Mouse (Mus musculus) heart, embryonic 11.5 days (tissue): Measurements from ENCODE around the gene Zg16. TPM values are rescaled to one million over a fixed set of nuclear protein-coding genes. Genes with fewer than 3 reads are reported as not detected.

Source experiments
- ATAC-seq: fragments of 200-750 bp; cut with Nextera tagmentation; replicated peaks from 2 replicates; pipeline ENCODE4 v1.8.0; 2017; ENCODE audit warnings: moderate library complexity; ENCODE audit not compliant: insufficient number of reproducible peaks, low FRiP score, low TSS enrichment
- H3K27ac ChIP-seq: fragments of 300-500 bp; sonication (generic); 2 replicates; pipeline ENCODE4 v1.5.1; 2014; ENCODE audit warnings: mild to moderate bottlenecking, low read depth, low read length
- H3K27me3 ChIP-seq: fragments of 300-500 bp; sonication (generic); 2 replicates; pipeline ENCODE4 v1.6.1; 2014; ENCODE audit warnings: mild to moderate bottlenecking, low read length, mixed read lengths; ENCODE audit not compliant: control insufficient read depth, insufficient read depth
- H3K36me3 ChIP-seq: fragments of 300-500 bp; sonication (generic); 2 replicates; pipeline ENCODE4 v1.6.1; 2014; ENCODE audit warnings: mild to moderate bottlenecking, low read length, moderate library complexity, mixed read lengths; ENCODE audit not compliant: control insufficient read depth, insufficient read depth
- H3K4me1 ChIP-seq: fragments of 300-500 bp; sonication (generic); 2 replicates; pipeline ENCODE4 v1.6.1; 2014; ENCODE audit warnings: low read length; ENCODE audit not compliant: control insufficient read depth, insufficient read depth
- H3K4me2 ChIP-seq: fragments of 300-500 bp; sonication (generic); 2 replicates; pipeline ENCODE4 v1.6.1; 2014; ENCODE audit warnings: mild to moderate bottlenecking, moderate library complexity
- H3K4me3 ChIP-seq: fragments of 300-500 bp; sonication (generic); 2 replicates; pipeline ENCODE4 v1.5.1; 2014; ENCODE audit warnings: low read depth, low read length
- H3K9ac ChIP-seq: fragments of 300-500 bp; sonication (generic); 2 replicates; pipeline ENCODE4 v1.6.1; 2014; ENCODE audit warnings: mild to moderate bottlenecking, low read depth, low read length, moderate library complexity
- H3K9me3 ChIP-seq: fragments of 300-500 bp; sonication (generic); replicated peaks from 2 replicates; pipeline ENCODE4 v1.6.1; 2016; ENCODE audit warnings: low read length; ENCODE audit not compliant: control insufficient read depth
- WGBS: fragments of 180-500 bp; shearing (Covaris S2); extraction: QIAGEN DNeasy Blood & Tissue Kit; methylation state at CpG from one replicate; pipeline ENCODE4 v1.1.7; 2014; ENCODE audit not compliant: insufficient replicate concordance; 5-methylcytosine and 5-hydroxymethylcytosine counted together
- polyA plus RNA-seq: library from polyadenylated mRNA; unstranded; fragments of >200 nt; fragmentation: Nextera tagmentation; extraction: Ambion mirVana; gene quantifications from 2 replicates; pipeline ENCODE4 v1.2.1, GENCODE M21; 2014

Zg16 gene
- polyA plus RNA-seq, 1 experiment from 2014 or later = not detected

GRCm38 (mm10) chr7:127022528-127023271, 64.4 kb downstream of the Zg16 start:
- H3K27me3 ChIP-seq = no peaks in the 10 kb centered on the region
- H3K9ac ChIP-seq = peak overlapping the region; percentile 97
- no peaks in the 10 kb centered on the region for H3K9me3 ChIP-seq
- 87% methylated on average over 7 of the region's 7 CpGs for WGBS
- H3K27ac ChIP-seq = no peak overlapping the region
- peaks cover 17% of the 10 kb centered on the region for H3K36me3 ChIP-seq
- no peak for ATAC-seq
- H3K4me1 ChIP-seq = peaks cover 46% of the 10 kb centered on the region
- H3K4me3 ChIP-seq = no peak overlapping the region
- H3K4me2 ChIP-seq = peak overlapping the region; percentile 96

GRCm38 (mm10) chr7:127021563-127022527, 65.3 kb downstream of the Zg16 start:
- H3K4me3 ChIP-seq = peak overlapping the region; percentile 45
- peak overlapping the region; percentile 72 for H3K9ac ChIP-seq
- 44% methylated on average over 5 of the region's 5 CpGs for WGBS
- H3K9me3 ChIP-seq = no peaks in the 10 kb centered on the region
- H3K27ac ChIP-seq = no peak overlapping the region; the same call in none of the 2 replicates
- H3K4me2 ChIP-seq = peak overlapping the region; percentile 77
- peaks cover 17% of the 10 kb centered on the region for H3K36me3 ChIP-seq
- H3K27me3 ChIP-seq = no peaks in the 10 kb centered on the region
- peaks cover 44% of the 10 kb centered on the region for H3K4me1 ChIP-seq
- ATAC-seq = no peak

- 3% methylated on average over 31 of the region's 37 CpGs for WGBS
- H3K9ac ChIP-seq = peak within 1 kb of the TSS; percentile 72
- no peaks in the 10 kb centered on the region for H3K9me3 ChIP-seq
- peaks cover 45% of the 10 kb centered on the region for H3K4me1 ChIP-seq
- no peaks in the 10 kb centered on the region for H3K27me3 ChIP-seq
- no peak for ATAC-seq
- H3K36me3 ChIP-seq = peaks cover 17% of the 10 kb centered on the region
- peak within 1 kb of the TSS; percentile 77 for H3K4me2 ChIP-seq
- no peak within 1 kb of the TSS; the same call in none of the 2 replicates for H3K27ac ChIP-seq
- peak within 1 kb of the TSS; percentile 45 for H3K4me3 ChIP-seq
Measured at GRCm38 (mm10) chr7:127020901-127021562, 66.1 kb downstream of the Zg16 start, which contains the start of the genes Gm42742 and Prrt2. Gene Gm42742 (minus strand): TSS chr7:127021097. Gene Prrt2 (minus strand): TSS chr7:127021211.

- Histone ChIP-seq H3K4me3 (peak overlapping the region; percentile 45), H3K9ac (peak overlapping the region; percentile 72), H3K36me3 (peaks cover 17% of the 10 kb centered on the region), H3K27me3 (no peaks in the 10 kb centered on the region), H3K4me1 (peaks cover 50% of the 10 kb centered on the region), H3K27ac (no peak overlapping the region), H3K4me2 (peak overlapping the region; percentile 77), H3K9me3 (no peaks in the 10 kb centered on the region)
- 41% methylated on average over 5 of the region's 5 CpGs for WGBS
- ATAC-seq = no peak
Measured at GRCm38 (mm10) chr7:127020491-127020890, 66.6 kb downstream of the Zg16 start.

- no peaks in the 10 kb centered on the region for H3K9me3 ChIP-seq
- peak overlapping the region; percentile 72; the same call in 1 of the 2 replicates for H3K9ac ChIP-seq
- H3K27me3 ChIP-seq = no peaks in the 10 kb centered on the region
- H3K4me2 ChIP-seq = peak overlapping the region; percentile 77
- whole genome bisulfite sequencing = 68% methylated on average over 3 of the region's 3 CpGs
- peaks cover 19% of the 10 kb centered on the region for H3K36me3 ChIP-seq
- H3K27ac ChIP-seq = no peak overlapping the region
- H3K4me3 ChIP-seq = peak overlapping the region; percentile 45; the same call in 1 of the 2 replicates
- H3K4me1 ChIP-seq = peaks cover 53% of the 10 kb centered on the region
- ATAC-seq = no peak
Measured at GRCm38 (mm10) chr7:127020031-127020430, 67.1 kb downstream of the Zg16 start.

- Histone ChIP-seq H3K27ac (no peak overlapping the region), H3K36me3 (peaks cover 20% of the 10 kb centered on the region), H3K4me3 (peak overlapping the region; percentile 45; the same call in 1 of the 2 replicates), H3K4me2 (peak overlapping the region; percentile 77), H3K4me1 (peaks cover 54% of the 10 kb centered on the region), H3K27me3 (no peaks in the 10 kb centered on the region), H3K9ac (no peak overlapping the region), H3K9me3 (no peaks in the 10 kb centered on the region)
- no peak for ATAC-seq
- 77% methylated on average over 14 of the region's 14 CpGs for WGBS
Measured at GRCm38 (mm10) chr7:127019306-127019960, 67.7 kb downstream of the Zg16 start.

- 74% methylated on average over 15 of the region's 15 CpGs for WGBS
- H3K4me2 ChIP-seq = peak overlapping the region; percentile 11; the same call in 1 of the 2 replicates
- H3K4me3 ChIP-seq = no peak overlapping the region
- H3K4me1 ChIP-seq = peaks cover 50% of the 10 kb centered on the region
- peaks cover 18% of the 10 kb centered on the region for H3K36me3 ChIP-seq
- no peaks in the 10 kb centered on the region for H3K27me3 ChIP-seq
- H3K9ac ChIP-seq = peak overlapping the region; percentile 0; the same call in 1 of the 2 replicates
- no peak for ATAC-seq
- H3K9me3 ChIP-seq = no peaks in the 10 kb centered on the region
- no peak overlapping the region for H3K27ac ChIP-seq
Measured at GRCm38 (mm10) chr7:127018416-127019305, 68.5 kb downstream of the Zg16 start.
